Mouse (Mus musculus) regulatory T cell (primary cell): ENCODE measurements at regions not wholly inside any gene's neighbourhood (a gene's known extent, or its start where the extent isn't known, plus 50 kb on each side); places are given as distances from the start of the nearest gene placed in this dataset.
"Not testable (repeated sequence)": the region's sequence is repeated elsewhere in the genome, so short reads cannot be mapped to it uniquely, and the experiment has no call there.

Source experiments
- in situ Hi-C: fragments of 300-600 bp; cut with MboI, MseI; formaldehyde crosslinking; loops from one replicate; pipeline ENCODE4 v1.15.1; 2025; ENCODE audit warnings: high pct_unique_total_duplicates

DNA sequence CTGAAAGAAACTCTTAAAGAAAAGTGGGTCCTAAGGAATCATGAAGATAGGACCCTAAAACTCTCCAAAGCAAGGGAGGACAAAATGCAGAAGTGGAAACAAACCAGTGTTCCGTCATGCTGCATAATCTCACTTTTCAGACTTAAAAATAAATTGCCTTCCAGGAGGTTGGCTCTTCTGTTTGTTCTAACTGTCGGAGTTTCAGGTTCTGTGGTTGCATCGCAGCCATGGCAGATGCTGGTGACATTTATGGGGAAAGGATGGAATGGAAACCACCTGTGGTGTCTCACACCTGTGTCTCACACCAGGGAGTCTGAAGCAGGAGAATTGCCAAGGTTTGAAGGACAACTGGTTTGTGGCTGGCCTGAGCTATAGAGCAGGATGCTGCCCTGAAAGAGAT lies 50.9 kb upstream of the Hivep1 start:
- in situ Hi-C loops = no loop called here

- in situ Hi-C loops = no loop called here
These were observed 53.9 kb upstream of the Hivep1 start for GRCm38 (mm10) chr13:41997883-41998282.

GRCm38 (mm10) chr13:41994126-41994525 lies 57.7 kb upstream of the Hivep1 start:
- in situ Hi-C loops = no loop called here

DNA sequence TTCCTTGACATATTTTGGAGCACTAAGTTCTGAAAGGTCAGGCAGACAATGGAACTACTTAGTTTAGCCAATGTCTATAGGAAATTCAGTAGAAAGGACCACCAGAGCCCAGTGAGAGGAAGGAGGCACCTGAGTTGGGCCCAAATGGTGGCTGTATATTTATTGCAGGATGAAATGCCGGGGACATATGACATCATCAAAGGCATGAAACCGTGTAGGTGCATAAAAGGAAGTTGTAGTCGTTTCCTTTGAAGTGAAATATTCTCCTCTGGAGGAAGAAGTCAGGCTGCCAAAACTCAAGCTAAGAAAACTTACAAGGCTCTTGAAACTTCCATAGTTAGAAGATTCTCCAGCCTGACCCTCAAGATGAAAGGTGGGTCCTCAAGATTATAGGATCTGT lies 75.9 kb upstream of the Hivep1 start:
- in situ Hi-C loops = no loop called here

DNA sequence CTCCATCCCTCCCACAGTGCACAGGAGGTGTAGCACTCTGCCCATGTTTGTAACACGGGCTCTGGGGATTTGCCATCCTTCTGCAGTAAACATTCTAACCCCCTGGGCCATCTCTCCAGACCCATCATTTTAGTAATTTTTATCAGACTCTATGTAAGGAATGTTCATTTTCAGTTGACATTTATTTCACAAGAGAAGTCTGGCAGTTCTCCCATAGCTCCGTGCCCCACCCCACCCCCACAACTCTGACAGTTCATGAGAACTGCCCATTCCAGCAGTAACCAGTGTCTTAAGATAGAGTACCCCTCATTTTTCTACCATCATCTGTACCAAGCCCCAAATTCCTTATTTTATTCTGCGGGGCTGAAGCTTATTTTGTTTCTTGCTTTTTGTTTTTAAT lies 88.9 kb upstream of the Hivep1 start:
- in situ Hi-C loops = no loop called here

DNA sequence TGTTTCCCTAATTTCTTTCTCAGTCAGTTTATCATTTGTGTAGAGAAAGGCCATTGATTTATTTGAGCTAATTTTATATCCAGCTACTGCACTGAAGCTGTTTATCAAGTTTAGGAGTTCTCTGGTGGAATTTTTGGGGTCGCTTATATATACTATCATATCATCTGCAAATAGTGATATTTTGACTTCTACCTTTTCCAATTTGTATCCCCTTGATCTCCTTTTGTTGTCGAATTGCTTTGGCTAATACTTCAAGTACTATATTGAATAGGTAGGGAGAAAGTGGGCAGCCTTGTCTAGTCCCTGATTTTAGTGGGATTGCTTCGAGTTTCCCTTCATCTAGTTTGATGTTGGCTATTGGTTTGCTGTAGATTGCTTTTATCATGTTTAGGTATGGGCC lies 90.9 kb upstream of the Hivep1 start:
- in situ Hi-C loops = not testable (repeated sequence)

DNA sequence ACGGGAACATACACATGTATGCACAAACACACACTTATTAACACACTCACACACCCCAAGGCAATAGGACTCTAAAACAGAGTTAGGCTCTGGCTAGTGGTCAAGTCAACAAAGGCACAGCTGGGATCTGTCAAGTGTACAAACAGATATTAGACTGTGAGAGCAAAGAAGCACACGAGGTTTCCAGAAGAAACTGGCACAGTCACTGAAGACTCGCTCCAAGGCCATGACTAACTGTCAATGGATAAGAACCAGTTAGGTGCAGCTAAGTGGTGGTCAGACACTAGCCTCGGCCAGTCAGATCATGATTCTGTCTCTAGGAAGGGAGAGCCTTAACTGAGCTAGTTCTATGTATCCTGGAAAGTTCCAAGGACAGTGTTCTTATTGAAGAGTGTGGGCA lies 93.9 kb upstream of the Hivep1 start:
- in situ Hi-C loops = no loop called here

- in situ Hi-C loops = no loop called here
These were observed 95.9 kb upstream of the Hivep1 start for GRCm38 (mm10) chr13:41955884-41956283.

GRCm38 (mm10) chr13:41955198-41955597 lies 96.6 kb upstream of the Hivep1 start:
- in situ Hi-C loops = no loop called here

- in situ Hi-C loops = no loop called here
These were observed 99.4 kb upstream of the Hivep1 start for GRCm38 (mm10) chr13:41952453-41952852.

DNA sequence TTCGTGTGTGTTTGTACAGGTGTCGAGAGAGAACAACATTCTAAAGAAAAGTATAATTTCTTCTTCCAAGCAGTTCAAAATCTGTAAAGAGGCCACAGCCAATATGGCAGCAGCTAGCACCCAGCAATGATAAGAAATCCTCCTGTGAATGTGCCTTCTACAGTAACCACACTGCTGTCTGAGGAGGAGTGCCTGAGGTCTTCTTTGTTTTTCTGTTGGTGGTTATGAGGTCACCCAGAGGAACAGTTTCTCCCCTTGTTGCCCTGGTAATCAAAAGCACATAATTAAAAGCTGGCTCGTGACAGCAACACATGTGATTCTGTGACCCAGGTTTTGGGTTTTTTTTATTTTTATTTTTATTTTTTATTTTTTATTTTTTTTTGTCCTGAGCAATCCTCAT lies 100.8 kb upstream of the Adtrp start:
- in situ Hi-C loops = loop anchor here (10.0 kb wide), 1 partner anchor 623 kb away; no protein-coding TSS in a partner anchor

DNA sequence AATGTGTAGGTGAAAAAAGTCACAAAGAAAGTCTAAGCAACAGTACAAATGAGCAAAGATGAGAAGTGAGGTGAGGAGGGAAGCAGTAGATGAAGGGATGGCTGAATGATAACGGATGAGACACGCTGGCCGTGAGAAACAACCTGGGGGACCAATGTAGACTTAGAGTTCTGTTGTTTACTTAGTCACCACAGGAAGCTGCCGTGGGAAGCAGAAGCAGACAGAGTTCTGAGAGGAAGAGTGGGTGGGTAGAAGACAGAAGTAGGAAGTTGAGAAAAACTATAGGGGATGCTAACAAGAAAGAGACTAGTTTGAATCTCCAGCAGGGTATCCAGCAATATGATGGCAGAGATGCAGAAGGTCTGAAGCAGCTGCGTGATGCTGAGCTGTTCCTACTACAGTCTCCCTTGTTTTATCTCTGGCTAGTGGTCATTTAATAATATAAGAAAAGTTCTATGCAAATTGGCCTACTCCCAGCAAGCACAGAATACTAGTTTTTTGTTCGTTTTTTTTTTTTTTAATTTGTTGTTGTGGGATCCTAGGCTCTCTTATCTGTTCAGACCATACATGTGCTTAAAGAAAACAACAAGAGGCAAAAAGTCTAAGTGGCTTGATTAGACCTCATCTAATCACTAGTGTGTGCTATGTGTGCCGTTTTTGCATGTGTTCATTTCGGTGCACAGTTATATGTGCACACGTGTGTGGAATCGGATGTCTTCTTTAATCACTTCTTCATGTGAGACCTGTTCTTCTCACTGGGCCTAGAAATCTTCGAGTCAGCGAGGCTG lies 85.0 kb upstream of the Adtrp start:
- in situ Hi-C loops = no loop called here

- in situ Hi-C loops = loop anchor here (5.0 to 10.0 kb wide), 2 partner anchors 67 to 315 kb away; no protein-coding TSS in a partner anchor
These were observed 82.3 kb upstream of the Adtrp start for GRCm38 (mm10) chr13:41929768-41930167.

DNA sequence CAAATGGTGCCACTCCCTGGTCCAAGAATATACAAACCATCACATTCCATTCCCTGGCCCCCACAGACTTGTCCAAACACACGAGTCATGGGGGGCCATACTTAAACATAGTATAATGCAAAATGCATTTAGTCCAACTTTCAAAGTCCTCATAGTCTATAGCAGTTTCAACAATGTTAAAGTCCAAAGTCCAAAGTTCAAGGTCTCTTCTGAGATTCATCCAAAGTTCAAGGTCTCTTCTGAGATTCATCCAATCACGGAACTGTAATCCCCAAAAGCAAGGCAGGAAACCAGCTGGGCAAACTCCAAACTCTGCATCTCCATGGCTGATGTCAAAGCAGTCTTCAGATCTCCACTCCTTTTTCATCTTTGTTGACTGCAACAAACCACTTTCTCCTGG lies 78.4 kb upstream of the Adtrp start:
- in situ Hi-C loops = loop anchor here (5.0 to 10.0 kb wide), 2 partner anchors 64 to 319 kb away; no protein-coding TSS in a partner anchor

GRCm38 (mm10) chr13:41925211-41925610 lies 77.7 kb upstream of the Adtrp start:
- in situ Hi-C loops = loop anchor here (5.0 to 10.0 kb wide), 2 partner anchors 63 to 320 kb away; no protein-coding TSS in a partner anchor

DNA sequence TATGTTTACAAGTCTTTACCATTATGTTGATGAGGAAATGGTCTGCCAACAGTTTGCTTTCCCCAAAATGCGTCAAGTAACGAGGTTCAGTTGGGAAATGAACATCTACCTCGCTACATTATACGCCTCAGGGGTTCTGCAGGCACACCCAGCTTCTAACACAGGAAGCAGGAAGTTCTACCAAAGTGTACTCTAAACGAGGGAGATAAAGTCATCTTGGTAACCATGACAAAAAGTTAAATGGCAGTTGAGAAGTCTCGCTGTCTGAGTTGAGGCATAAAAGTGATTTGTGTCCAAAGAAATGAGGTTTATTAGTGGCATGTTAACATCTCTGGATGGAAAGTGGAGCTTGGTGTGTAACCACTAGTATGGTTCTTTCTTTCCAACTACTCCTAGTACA lies 73.7 kb upstream of the Adtrp start:
- in situ Hi-C loops = loop anchor here (10.0 kb wide), 1 partner anchor 324 kb away; no protein-coding TSS in a partner anchor

GRCm38 (mm10) chr13:41918525-41918924 lies 71.0 kb upstream of the Adtrp start:
- in situ Hi-C loops = no loop called here

GRCm38 (mm10) chr13:41915816-41916215 lies 68.3 kb upstream of the Adtrp start:
- in situ Hi-C loops = not testable (repeated sequence)

DNA sequence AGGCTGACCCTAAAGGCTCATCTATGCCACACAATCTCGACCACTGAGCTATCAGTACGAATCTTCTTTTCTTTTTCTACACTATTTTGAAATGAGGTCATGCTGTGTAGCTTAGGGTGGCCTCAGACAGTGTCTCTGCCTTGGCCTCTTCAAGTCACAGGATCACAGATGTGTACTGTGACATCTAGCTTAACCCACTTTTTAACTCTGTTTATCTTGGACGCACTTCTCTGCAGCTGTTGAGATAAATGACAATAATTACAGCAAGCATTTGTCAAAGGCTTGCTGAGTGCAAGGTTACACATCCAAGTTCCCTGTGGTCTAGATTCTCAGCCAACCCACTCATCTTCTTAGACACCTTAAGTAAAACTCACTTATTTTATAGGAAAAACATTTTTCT lies 63.3 kb upstream of the Adtrp start:
- in situ Hi-C loops = no loop called here

DNA sequence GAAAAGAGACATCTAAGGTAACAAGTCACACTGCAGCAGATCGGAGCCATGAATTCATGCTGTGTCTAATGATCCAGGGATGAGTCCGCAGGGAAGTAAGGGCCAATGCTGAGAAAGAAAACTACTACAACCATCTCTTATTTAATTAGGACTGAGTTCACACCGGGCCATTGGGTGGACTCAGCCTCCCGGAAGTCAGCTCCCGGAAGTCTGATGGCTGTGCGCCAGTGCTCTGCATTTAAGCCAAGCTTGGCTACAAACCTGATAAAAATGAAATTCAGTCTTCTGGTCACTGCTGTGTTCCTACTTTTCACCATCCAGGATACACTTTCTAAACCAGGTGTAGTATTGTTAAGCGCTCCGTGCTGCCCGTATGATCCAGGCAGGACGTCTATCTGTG lies 62.8 kb upstream of the Adtrp start:
- in situ Hi-C loops = no loop called here

- in situ Hi-C loops = no loop called here
These were observed 59.5 kb upstream of the Adtrp start for GRCm38 (mm10) chr13:41907027-41907426.

DNA sequence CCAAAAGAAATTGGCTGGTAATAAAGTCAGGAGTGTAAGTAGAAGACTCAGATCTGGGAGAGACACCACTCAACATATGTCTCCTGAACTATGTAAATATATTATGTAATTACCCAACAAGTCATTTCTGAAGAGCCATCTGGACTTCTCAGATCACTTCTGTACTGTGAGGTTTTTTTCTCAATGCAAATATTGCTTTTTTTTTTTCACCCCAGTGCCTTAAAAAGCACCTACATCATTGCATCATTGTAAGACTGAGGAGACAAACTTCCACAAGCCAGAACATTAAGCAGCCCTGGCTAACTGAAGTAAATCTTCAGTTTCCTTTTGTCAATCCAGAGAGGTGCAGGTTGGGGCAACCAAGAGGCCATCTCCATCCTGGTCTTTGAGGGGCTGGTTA lies 55.8 kb upstream of the Adtrp start:
- in situ Hi-C loops = no loop called here

DNA sequence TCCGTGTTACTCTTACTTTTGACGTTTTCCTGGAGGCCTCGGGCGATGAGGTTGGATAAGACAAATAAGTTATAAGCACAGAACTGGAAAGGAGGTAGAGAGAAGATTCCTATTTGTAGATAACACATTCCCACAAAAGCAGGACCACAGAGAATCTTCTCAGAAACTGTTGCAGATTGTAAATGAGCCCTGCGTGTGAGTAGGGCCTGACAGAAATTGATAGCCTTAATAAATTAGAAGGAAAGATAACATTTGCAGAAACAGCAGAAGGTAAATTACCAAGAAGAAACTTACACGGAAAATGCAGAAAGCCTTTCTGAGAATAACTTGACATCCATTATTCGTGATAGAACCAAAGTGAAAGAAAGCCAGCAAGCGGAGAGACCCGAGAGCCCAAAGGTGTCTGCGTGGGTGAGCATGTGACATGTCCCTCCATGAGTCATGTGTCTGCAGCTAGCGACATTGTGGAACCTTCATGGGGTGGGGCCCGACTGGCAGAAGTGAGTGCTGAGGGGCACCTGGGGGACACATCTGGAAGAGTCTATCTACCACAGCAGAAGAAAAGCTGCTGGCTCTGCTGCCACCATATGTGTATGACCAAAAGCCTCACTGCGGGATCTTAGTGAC lies 52.5 kb upstream of the Adtrp start:
- in situ Hi-C loops = no loop called here
